In genomic region chr7:125708100-125708499, GRCm38 (mm10) we compare ENCODE assay signal across 8 mouse cellular contexts. TPM values are rescaled to one million over a fixed set of nuclear protein-coding genes. Genes with fewer than 3 reads are reported as not detected.
DNase-seq lines count a peak whose midpoint lies in the region; ATAC-seq and TF ChIP-seq lines count a peak whose summit lies in the region.

No protein-coding gene starts in this region.

- peaks cover 4% of the 10 kb centered on the region; the same call in 1 of the 2 replicates for H3K36me3 ChIP-seq in embryonic facial prominence, embryonic 11.5 days (replicated peaks; ENCODE audit: control insufficient read depth, insufficient read depth, low read depth, low read length)
- H3K36me3 ChIP-seq in intestine, postnatal 0 days (ENCODE audit: control insufficient read depth, insufficient read depth), result peaks cover 14% of the 10 kb centered on the region
- peaks cover 11% of the 10 kb centered on the region for H3K36me3 ChIP-seq in neural tube, embryonic 15.5 days

- no peak for DNase-seq in lung, adult 2 months
- DNase-seq in lung, postnatal 4 days, result no peak
- peak; percentile 13 for DNase-seq in embryonic facial prominence, embryonic 11.5 days (ENCODE audit: low spot score)
- DNase-seq in left cerebral cortex, postnatal 14 days (ENCODE audit: low spot score in 2 of 2), result no peak
- DNase-seq in frontal cortex, adult 2 months (ENCODE audit: extremely low spot score in 1 of 2, low spot score in 1 of 2), result no peak
- DNase-seq in frontal cortex, postnatal 14 days (ENCODE audit: low spot score in 2 of 2), result no peak

- TF ChIP-seq POLR2A in lung, adult 2 months (IDR thresholded peaks at IDR 0.05; ENCODE audit: borderline replicate concordance, extremely low read depth, low read depth, low read length), result no peak

- WGBS in lung, adult 2 months, result 3% methylated on average over 15 of the region's 15 CpGs
- WGBS in embryonic facial prominence, embryonic 11.5 days, result under 1% methylated on average over 15 of the region's 15 CpGs
- WGBS in intestine, postnatal 0 days, result under 1% methylated on average over 15 of the region's 15 CpGs
- 2% methylated on average over 15 of the region's 15 CpGs for WGBS in neural tube, embryonic 15.5 days

- peak overlapping the region; percentile 81 for H3K4me3 ChIP-seq in lung, adult 2 months (replicated peaks; ENCODE audit: extremely low read depth, low read depth, low read length)
- H3K4me3 ChIP-seq in embryonic facial prominence, embryonic 11.5 days (ENCODE audit: low read depth, low read length), result peak overlapping the region; percentile 79
- peak overlapping the region; percentile 90 for H3K4me3 ChIP-seq in intestine, postnatal 0 days (ENCODE audit: low read depth, low read length)
- peak overlapping the region; percentile 83 for H3K4me3 ChIP-seq in neural tube, embryonic 15.5 days (replicated peaks)

- H3K27me3 ChIP-seq in embryonic facial prominence, embryonic 11.5 days (ENCODE audit: control insufficient read depth, insufficient read depth, low read length), result no peaks in the 10 kb centered on the region
- H3K27me3 ChIP-seq in intestine, postnatal 0 days (replicated peaks; ENCODE audit: control insufficient read depth, insufficient read depth, low read length), result no peaks in the 10 kb centered on the region
- H3K27me3 ChIP-seq in neural tube, embryonic 15.5 days (replicated peaks), result no peaks in the 10 kb centered on the region

- peak overlapping the region; percentile 93 for H3K9ac ChIP-seq in embryonic facial prominence, embryonic 11.5 days (replicated peaks; ENCODE audit: low read length)
- H3K9ac ChIP-seq in intestine, postnatal 0 days (ENCODE audit: low read depth, low read length), result peak overlapping the region; percentile 71
- H3K9ac ChIP-seq in neural tube, embryonic 15.5 days (replicated peaks), result peak overlapping the region; percentile 92

- H3K4me2 ChIP-seq in embryonic facial prominence, embryonic 11.5 days (ENCODE audit: low read depth, low read length), result peak overlapping the region; percentile 76
- H3K4me2 ChIP-seq in intestine, postnatal 0 days (replicated peaks; ENCODE audit: low read depth), result peak overlapping the region; percentile 92
- peak overlapping the region; percentile 82 for H3K4me2 ChIP-seq in neural tube, embryonic 15.5 days

- intact Hi-C loops in left cerebral cortex, postnatal 14 days (cut with DNase I), result no loop called here

- ATAC-seq in embryonic facial prominence, embryonic 11.5 days (replicated peaks; ENCODE audit: insufficient number of reproducible peaks, low FRiP score, low TSS enrichment, low read depth), result no peak
- ATAC-seq in intestine, postnatal 0 days, result no peak
- ATAC-seq in neural tube, embryonic 15.5 days (ENCODE audit: low FRiP score), result peak; percentile 9; the same call in 1 of the 2 replicates

- peaks cover 13% of the 10 kb centered on the region; the same call in 1 of the 2 replicates for H3K4me1 ChIP-seq in lung, adult 2 months (ENCODE audit: control insufficient read depth, insufficient read depth, low read length)
- H3K4me1 ChIP-seq in embryonic facial prominence, embryonic 11.5 days (ENCODE audit: control insufficient read depth, insufficient read depth, low read length), result peaks cover 8% of the 10 kb centered on the region
- H3K4me1 ChIP-seq in intestine, postnatal 0 days (replicated peaks; ENCODE audit: control insufficient read depth, insufficient read depth, low read length), result no peaks in the 10 kb centered on the region; the same call in 1 of the 2 replicates
- peaks cover 43% of the 10 kb centered on the region for H3K4me1 ChIP-seq in neural tube, embryonic 15.5 days

- TF ChIP-seq CTCF in lung, adult 2 months (IDR thresholded peaks at IDR 0.05; ENCODE audit: insufficient read depth, low read length), result no peak
- no peak for TF ChIP-seq CTCF in intestine, postnatal 0 days (IDR thresholded peaks at IDR 0.05; ENCODE audit: low read depth)

- H3K27ac ChIP-seq in embryonic facial prominence, embryonic 11.5 days (replicated peaks; ENCODE audit: low read depth, low read length), result no peak overlapping the region
- peak overlapping the region; percentile 51 for H3K27ac ChIP-seq in intestine, postnatal 0 days (ENCODE audit: low read depth, low read length)
- H3K27ac ChIP-seq in neural tube, embryonic 15.5 days (replicated peaks), result peak overlapping the region; percentile 93

- H3K9me3 ChIP-seq in embryonic facial prominence, embryonic 11.5 days (replicated peaks; ENCODE audit: control insufficient read depth, low read length), result no peaks in the 10 kb centered on the region
- H3K9me3 ChIP-seq in intestine, postnatal 0 days (ENCODE audit: control insufficient read depth), result no peaks in the 10 kb centered on the region
- H3K9me3 ChIP-seq in neural tube, embryonic 15.5 days (replicated peaks), result no peaks in the 10 kb centered on the region

RNA-seq across cellular contexts. Expression of gene D430042O09Rik, which starts 0.4 kb away (rescaled TPM):
- 15.9 and 18.4 TPM in 2 replicates for polyA plus RNA-seq in lung, adult 2 months (2012; rRNA removed)
- 7.8 and 9.8 TPM in 2 replicates for polyA plus RNA-seq in embryonic facial prominence, embryonic 11.5 days (2014; fragmentation: Nextera tagmentation; extraction: Ambion mirVana)
- polyA plus RNA-seq in intestine, postnatal 0 days (2015; fragmentation: Nextera tagmentation; extraction: Ambion mirVana), result 2.6 and 3.1 TPM in 2 replicates
- 5.4 and 6.7 TPM in 2 replicates for polyA plus RNA-seq in neural tube, embryonic 15.5 days (2015; fragmentation: Nextera tagmentation; extraction: Ambion mirVana)
- total RNA-seq in left cerebral cortex, postnatal 14 days (2021), result 10 to 100 TPM; 18.5 to 24.4 TPM
- 15.9 and 16.0 TPM in 2 replicates for polyA plus RNA-seq in frontal cortex, adult 2 months (2012; rRNA removed)

RNA-seq across cellular contexts. Expression of gene Gtf3c1, which starts 0.5 kb away (rescaled TPM):
- 61.9 and 68.4 TPM in 2 replicates for polyA plus RNA-seq in lung, adult 2 months (2012; rRNA removed)
- 29.8 and 32.8 TPM in 2 replicates for polyA plus RNA-seq in embryonic facial prominence, embryonic 11.5 days (2014; fragmentation: Nextera tagmentation; extraction: Ambion mirVana)
- 6.8 and 8.0 TPM in 2 replicates for polyA plus RNA-seq in intestine, postnatal 0 days (2015; fragmentation: Nextera tagmentation; extraction: Ambion mirVana)
- polyA plus RNA-seq in neural tube, embryonic 15.5 days (2015; fragmentation: Nextera tagmentation; extraction: Ambion mirVana), result 23.2 and 24.9 TPM in 2 replicates
- total RNA-seq in left cerebral cortex, postnatal 14 days (2021), result 10 to 100 TPM; 86.0 to 89.7 TPM
- polyA plus RNA-seq in frontal cortex, adult 2 months (2012; rRNA removed), result 56.8 and 60.1 TPM in 2 replicates
